Mouse (Mus musculus) hindbrain, embryonic 16.5 days (tissue): Measurements from ENCODE around the gene Dpyd. TPM values are rescaled to one million over a fixed set of nuclear protein-coding genes. Genes with fewer than 3 reads are reported as not detected.
A peak's percentile ranks its signal among the peaks of the same experiment; 100 is the strongest.

ENCODE experiments used
- ATAC-seq: fragments of 200-750 bp; cut with Nextera tagmentation; 2 replicates; pipeline ENCODE4 v1.8.0; 2017; ENCODE audit warnings: moderate TSS enrichment, moderate library complexity
- H3K27ac ChIP-seq: fragments of 300-500 bp; sonication (generic); 2 replicates; pipeline ENCODE4 v1.5.1; 2014; ENCODE audit warnings: low read depth, mild to moderate bottlenecking, control low read depth, low read length, moderate library complexity
- H3K27me3 ChIP-seq: fragments of 300-500 bp; sonication (generic); replicated peaks from 2 replicates; pipeline ENCODE4 v1.6.1; 2014; ENCODE audit warnings: low read length; ENCODE audit not compliant: control insufficient read depth, insufficient read depth
- H3K36me3 ChIP-seq: fragments of 300-500 bp; sonication (generic); 2 replicates; pipeline ENCODE4 v1.6.1; 2014; ENCODE audit warnings: mild to moderate bottlenecking, low read length, moderate library complexity, mixed read lengths; ENCODE audit not compliant: control insufficient read depth, insufficient read depth
- H3K4me1 ChIP-seq: fragments of 300-500 bp; sonication (generic); 2 replicates; pipeline ENCODE4 v1.6.1; 2014; ENCODE audit warnings: low read depth, low read length; ENCODE audit not compliant: control insufficient read depth, insufficient read depth
- H3K4me2 ChIP-seq: fragments of 300-500 bp; sonication (generic); 2 replicates; pipeline ENCODE4 v1.6.1; 2014; ENCODE audit warnings: mild to moderate bottlenecking, low read length, control low read depth, moderate library complexity
- H3K4me3 ChIP-seq: fragments of 300-500 bp; sonication (generic); 2 replicates; pipeline ENCODE4 v1.5.1; 2014; ENCODE audit warnings: mild to moderate bottlenecking, low read length, control low read depth, moderate library complexity
- H3K9ac ChIP-seq: fragments of 300-500 bp; sonication (generic); 2 replicates; pipeline ENCODE4 v1.6.1; 2014; ENCODE audit warnings: low read depth, mild to moderate bottlenecking, control low read depth, low read length, moderate library complexity
- H3K9me3 ChIP-seq: fragments of 300-500 bp; sonication (generic); 2 replicates; pipeline ENCODE4 v1.6.1; 2014; ENCODE audit warnings: mild to moderate bottlenecking, low read length, moderate library complexity; ENCODE audit not compliant: control insufficient read depth
- WGBS: fragments of 180-500 bp; shearing (Covaris S2); extraction: QIAGEN DNeasy Blood & Tissue Kit; methylation state at CpG from one replicate; pipeline ENCODE4 v1.1.7; 2014; 5-methylcytosine and 5-hydroxymethylcytosine counted together
- polyA plus RNA-seq: library from polyadenylated mRNA; unstranded; fragments of >200 nt; fragmentation: Nextera tagmentation; extraction: Ambion mirVana; gene quantifications from 2 replicates; pipeline ENCODE4 v1.2.1, GENCODE M21; 2015

Gene Dpyd
- polyA plus RNA-seq, 1 experiment from 2014 or later, result 3.7 TPM

GRCm38 (mm10) chr3:119143034-119143433, 581.1 kb downstream of the Dpyd start:
- Histone ChIP-seq H3K27ac (no peak overlapping the region), H3K4me1 (no peaks in the 10 kb centered on the region), H3K4me2 (no peak overlapping the region), H3K4me3 (no peak overlapping the region), H3K27me3 (no peaks in the 10 kb centered on the region), H3K9me3 (no peaks in the 10 kb centered on the region), H3K9ac (no peak overlapping the region), H3K36me3 (no peaks in the 10 kb centered on the region)
- 50% methylated on average over 5 of the region's 5 CpGs for WGBS
- no peak for ATAC-seq

- no peaks in the 10 kb centered on the region for H3K36me3 ChIP-seq
- peak; percentile 61 for ATAC-seq
- WGBS, result 68% methylated on average over 1 of the region's 1 CpGs
- no peak overlapping the region for H3K27ac ChIP-seq
- no peaks in the 10 kb centered on the region for H3K4me1 ChIP-seq
- no peaks in the 10 kb centered on the region for H3K27me3 ChIP-seq
- no peak overlapping the region for H3K9ac ChIP-seq
- no peak overlapping the region for H3K4me2 ChIP-seq
- no peak overlapping the region for H3K4me3 ChIP-seq
- H3K9me3 ChIP-seq, result no peaks in the 10 kb centered on the region
Observed at GRCm38 (mm10) chr3:119144788-119145187, 582.9 kb downstream of the Dpyd start.

- H3K4me3 ChIP-seq, result peak overlapping the region; percentile 36
- peaks cover 10% of the 10 kb centered on the region for H3K4me1 ChIP-seq
- H3K27me3 ChIP-seq, result no peaks in the 10 kb centered on the region
- no peak overlapping the region for H3K27ac ChIP-seq
- peak overlapping the region; percentile 65 for H3K4me2 ChIP-seq
- no peaks in the 10 kb centered on the region for H3K9me3 ChIP-seq
- H3K36me3 ChIP-seq, result no peaks in the 10 kb centered on the region
- peak overlapping the region; percentile 39 for H3K9ac ChIP-seq
- ATAC-seq, result peak; percentile 88
- WGBS, result 6% methylated on average over 17 of the region's 17 CpGs
Observed at GRCm38 (mm10) chr3:119154604-119155444, 592.9 kb downstream of the Dpyd start.

GRCm38 (mm10) chr3:119158670-119159069, 596.7 kb downstream of the Dpyd start:
- no peaks in the 10 kb centered on the region for H3K36me3 ChIP-seq
- no peak for ATAC-seq
- no peak overlapping the region for H3K4me2 ChIP-seq
- H3K4me1 ChIP-seq, result peaks cover 10% of the 10 kb centered on the region
- no peaks in the 10 kb centered on the region for H3K27me3 ChIP-seq
- 94% methylated on average over 4 of the region's 4 CpGs for WGBS
- H3K4me3 ChIP-seq, result no peak overlapping the region
- no peak overlapping the region for H3K9ac ChIP-seq
- no peaks in the 10 kb centered on the region for H3K9me3 ChIP-seq
- no peak overlapping the region for H3K27ac ChIP-seq

GRCm38 (mm10) chr3:119165691-119166090, 603.8 kb downstream of the Dpyd start:
- Histone ChIP-seq H3K9me3 (no peaks in the 10 kb centered on the region), H3K9ac (no peak overlapping the region), H3K4me3 (no peak overlapping the region), H3K27ac (no peak overlapping the region), H3K36me3 (no peaks in the 10 kb centered on the region), H3K27me3 (no peaks in the 10 kb centered on the region), H3K4me2 (no peak overlapping the region), H3K4me1 (no peaks in the 10 kb centered on the region)
- WGBS, result 38% methylated on average over 6 of the region's 6 CpGs
- no peak for ATAC-seq

- H3K27me3 ChIP-seq, result no peaks in the 10 kb centered on the region
- H3K4me2 ChIP-seq, result no peak overlapping the region
- no peak for ATAC-seq
- H3K4me1 ChIP-seq, result no peaks in the 10 kb centered on the region
- H3K4me3 ChIP-seq, result no peak overlapping the region
- H3K9ac ChIP-seq, result no peak overlapping the region
- 31% methylated on average over 2 of the region's 2 CpGs for WGBS
- H3K27ac ChIP-seq, result no peak overlapping the region
- no peaks in the 10 kb centered on the region for H3K36me3 ChIP-seq
- H3K9me3 ChIP-seq, result no peaks in the 10 kb centered on the region
Observed at GRCm38 (mm10) chr3:119168166-119168565, 606.2 kb downstream of the Dpyd start.

- ATAC-seq, result no peak
- no peaks in the 10 kb centered on the region for H3K27me3 ChIP-seq
- no peaks in the 10 kb centered on the region for H3K36me3 ChIP-seq
- H3K4me3 ChIP-seq, result no peak overlapping the region
- H3K4me2 ChIP-seq, result no peak overlapping the region
- H3K9ac ChIP-seq, result no peak overlapping the region
- WGBS, result 25% methylated on average over 1 of the region's 1 CpGs
- H3K4me1 ChIP-seq, result no peaks in the 10 kb centered on the region
- H3K27ac ChIP-seq, result no peak overlapping the region
- H3K9me3 ChIP-seq, result no peaks in the 10 kb centered on the region
Observed at GRCm38 (mm10) chr3:119168661-119169060, 606.7 kb downstream of the Dpyd start.

- Histone ChIP-seq H3K27ac (no peak overlapping the region), H3K9ac (no peak overlapping the region), H3K4me1 (no peaks in the 10 kb centered on the region), H3K9me3 (no peaks in the 10 kb centered on the region), H3K36me3 (no peaks in the 10 kb centered on the region), H3K4me2 (no peak overlapping the region), H3K27me3 (no peaks in the 10 kb centered on the region), H3K4me3 (no peak overlapping the region)
- 95% methylated on average over 3 of the region's 3 CpGs for WGBS
- ATAC-seq, result no peak
Observed at GRCm38 (mm10) chr3:119183261-119183660, 621.3 kb downstream of the Dpyd start.

GRCm38 (mm10) chr3:119194071-119194470, 632.1 kb downstream of the Dpyd start:
- WGBS, result 82% methylated on average over 6 of the region's 6 CpGs
- Histone ChIP-seq H3K9me3 (no peaks in the 10 kb centered on the region), H3K9ac (no peak overlapping the region), H3K4me2 (no peak overlapping the region), H3K4me1 (no peaks in the 10 kb centered on the region), H3K27ac (no peak overlapping the region), H3K36me3 (no peaks in the 10 kb centered on the region), H3K27me3 (no peaks in the 10 kb centered on the region), H3K4me3 (no peak overlapping the region)
- no peak for ATAC-seq
